Mouse (Mus musculus) kidney, postnatal 10 days (tissue): ENCODE results near the gene Dock8.
"Not testable (repeated sequence)": the region's sequence is repeated elsewhere in the genome, so short reads cannot be mapped to it uniquely, and the experiment has no call there.

ENCODE experiments used
- DNase-seq: peaks from one replicate; pipeline ENCODE4 v3.0.0; 2021; ENCODE audit warnings: mixed read lengths

Gene Dock8

DNA sequence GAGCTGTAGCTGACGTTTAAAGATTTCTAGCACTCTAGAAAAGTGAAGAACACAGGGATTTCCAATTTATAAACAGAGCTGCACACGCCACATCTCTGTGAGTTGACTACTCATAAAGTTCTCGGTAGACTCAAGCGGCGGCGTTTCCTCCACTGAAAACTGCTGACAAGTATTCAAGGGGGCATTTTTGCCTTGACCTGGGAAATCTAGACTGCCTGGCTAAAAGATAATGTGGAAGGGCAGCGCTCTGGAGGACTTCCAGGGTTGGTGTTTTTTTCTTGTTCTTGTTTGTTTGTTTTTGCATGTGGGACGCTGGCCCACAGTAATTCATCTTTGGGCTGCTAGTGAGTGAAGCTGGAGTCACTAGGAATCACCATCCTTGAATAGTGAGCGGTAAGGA is 819 bp downstream of the Dock8 start:
- no peak for DNase-seq

DNA sequence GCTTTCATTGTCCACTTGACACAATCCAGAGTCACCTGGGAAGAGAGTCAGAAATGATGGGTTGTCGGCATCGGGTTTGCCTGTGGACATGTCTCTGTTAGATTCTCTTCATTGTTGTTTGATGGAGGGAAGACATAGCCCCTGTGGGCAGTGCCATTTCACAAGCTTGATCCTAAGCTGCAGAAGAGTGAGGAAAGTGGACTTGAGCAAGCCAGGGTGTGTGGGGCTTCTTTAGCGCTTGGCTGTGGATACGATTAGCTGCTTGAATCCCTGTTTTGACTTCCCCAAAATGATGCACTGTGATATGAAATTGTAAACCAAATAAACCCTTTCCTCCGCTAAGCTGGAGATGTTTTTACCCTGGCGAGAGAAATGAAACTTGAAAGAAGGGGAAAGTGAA is 2.7 kb downstream of the Dock8 start:
- DNase-seq: no peak

DNA sequence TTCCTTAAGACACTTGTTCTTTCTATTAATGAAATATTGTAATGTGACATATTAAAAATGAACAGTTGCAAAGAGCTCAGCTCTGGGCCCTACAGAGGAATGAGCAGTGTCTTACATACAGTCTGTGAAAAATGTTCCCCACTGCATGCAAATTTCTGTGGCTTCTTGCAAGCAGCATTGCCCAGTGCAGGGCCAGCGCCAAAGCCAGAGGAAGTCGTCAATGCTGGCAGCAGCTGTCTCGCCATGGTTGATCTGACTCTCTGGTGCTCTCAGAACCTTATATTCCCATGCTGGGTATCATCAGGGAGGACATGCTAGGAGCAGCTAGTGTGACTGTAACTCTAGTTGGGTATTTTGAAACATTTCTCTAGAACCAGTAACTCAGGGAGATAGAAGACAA is 3.5 kb downstream of the Dock8 start:
- DNase-seq: no peak

GRCm38 (mm10) chr19:25003810-25004209 is 4.5 kb downstream of the Dock8 start:
- DNase-seq: peak; percentile 30

DNA sequence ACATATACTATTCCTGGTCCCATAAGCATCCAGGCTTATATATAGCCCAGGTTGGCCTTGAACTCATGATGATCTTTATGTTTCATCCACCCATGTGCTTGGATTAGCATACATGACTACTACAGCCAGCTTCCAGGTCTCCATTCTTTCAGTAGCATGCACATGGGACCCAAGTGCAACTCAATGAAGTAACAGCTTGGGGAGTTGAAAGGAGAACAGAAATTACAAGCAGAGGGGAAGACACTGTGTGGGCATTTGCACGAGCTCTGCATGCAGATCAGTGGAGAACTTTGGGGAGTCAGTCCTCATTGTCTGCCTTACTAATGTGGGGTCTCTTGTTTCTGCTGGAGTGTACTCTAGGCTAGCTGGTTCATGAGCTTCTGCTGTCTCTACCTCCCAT is 7.4 kb downstream of the Dock8 start:
- no peak for DNase-seq

DNA sequence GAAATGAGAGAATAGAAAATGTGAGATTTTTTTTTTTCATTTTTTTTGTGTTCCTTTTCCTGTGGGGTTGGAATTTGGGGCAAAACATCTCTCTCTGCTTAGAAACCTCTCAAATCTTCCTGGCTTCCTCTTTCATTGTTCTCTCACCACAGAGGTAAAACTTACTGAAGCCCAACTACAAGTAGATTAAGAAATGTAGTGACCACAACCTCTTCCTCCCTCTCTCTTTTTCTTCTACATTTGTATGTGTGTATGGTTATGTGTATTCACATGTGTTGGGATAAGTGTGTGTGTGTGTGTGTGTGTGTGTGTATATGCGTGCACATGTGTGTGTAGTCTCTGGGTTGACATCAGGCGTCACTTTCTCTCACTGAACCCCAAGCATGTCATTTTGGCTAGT is 9.2 kb downstream of the Dock8 start:
- DNase-seq: no peak

- no peak for DNase-seq
Measured at GRCm38 (mm10) chr19:25022766-25023165, 23.4 kb downstream of the Dock8 start.

GRCm38 (mm10) chr19:25031765-25032164 is 32.4 kb downstream of the Dock8 start:
- DNase-seq: no peak

GRCm38 (mm10) chr19:25033008-25033407 is 33.7 kb downstream of the Dock8 start:
- not testable (repeated sequence) for DNase-seq

DNA sequence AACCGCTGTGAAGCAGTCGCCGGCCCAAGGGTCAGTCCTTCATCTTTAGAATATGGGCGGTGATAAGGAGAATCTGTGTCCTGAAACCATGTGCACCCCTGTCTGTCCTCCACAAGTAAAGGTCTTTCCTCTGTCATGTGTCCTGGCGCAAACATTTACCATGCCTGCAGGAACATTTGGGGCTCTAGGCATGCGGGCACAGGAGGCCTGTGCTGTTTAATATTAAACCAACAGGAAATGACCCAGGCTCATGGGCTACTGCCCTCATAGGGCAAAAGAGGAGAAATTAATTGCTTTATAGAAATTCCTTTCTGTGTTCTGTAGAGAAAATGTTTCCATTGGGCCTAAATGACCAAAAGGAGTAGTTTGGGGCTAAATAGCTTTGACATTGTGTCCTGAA is 36.5 kb downstream of the Dock8 start:
- peak; percentile 50 for DNase-seq

DNA sequence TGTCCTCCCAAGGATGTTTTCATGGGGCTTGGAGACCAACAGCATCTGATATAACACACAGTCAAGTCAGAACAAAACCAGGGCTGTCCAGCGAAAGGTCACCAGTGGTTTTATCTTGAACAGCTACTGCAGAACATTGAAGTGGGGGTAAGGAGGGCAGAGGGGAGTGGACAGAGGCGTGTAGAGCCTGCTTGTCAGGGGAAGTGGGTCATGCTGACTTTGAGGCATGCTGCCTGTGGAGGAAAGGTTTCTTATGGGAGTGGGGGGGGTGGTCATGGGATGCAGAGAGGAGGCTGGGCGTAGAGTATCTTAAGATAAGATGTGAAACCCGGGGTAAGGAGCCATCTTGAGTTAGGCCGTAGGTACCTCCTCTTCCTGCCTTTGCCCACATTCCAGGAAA is 37.5 kb downstream of the Dock8 start:
- DNase-seq: no peak

- DNase-seq: peak; percentile 22
Measured at GRCm38 (mm10) chr19:25037249-25037648, 37.9 kb downstream of the Dock8 start.

DNA sequence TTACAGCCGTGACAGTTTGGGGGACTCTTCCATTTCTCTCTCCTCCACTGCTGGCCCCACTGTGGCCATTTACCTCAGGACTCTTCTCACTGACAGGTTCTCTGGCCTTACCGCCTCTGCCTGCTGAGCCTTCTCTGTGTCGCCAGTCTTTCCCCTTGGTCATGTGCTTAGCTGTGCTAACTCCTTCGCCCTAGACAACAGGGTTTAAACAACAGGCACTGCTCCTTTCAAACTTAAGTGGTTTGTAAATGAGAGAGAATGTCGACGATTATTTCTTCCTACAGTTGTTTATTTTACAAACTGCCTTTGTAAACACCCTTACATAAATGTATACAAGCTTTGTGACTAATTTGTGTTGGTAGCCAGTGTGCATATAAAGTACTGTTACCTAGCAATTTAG is 39.0 kb downstream of the Dock8 start:
- DNase-seq: no peak

- no peak for DNase-seq
Measured at GRCm38 (mm10) chr19:25041209-25041608, 41.9 kb downstream of the Dock8 start.

GRCm38 (mm10) chr19:25042973-25043372 is 43.6 kb downstream of the Dock8 start:
- no peak for DNase-seq

GRCm38 (mm10) chr19:25044057-25044456 is 44.7 kb downstream of the Dock8 start:
- no peak for DNase-seq

GRCm38 (mm10) chr19:25052355-25052754 is 53.0 kb downstream of the Dock8 start:
- DNase-seq: no peak

- DNase-seq: no peak
Measured at GRCm38 (mm10) chr19:25053152-25053551, 53.8 kb downstream of the Dock8 start.

DNA sequence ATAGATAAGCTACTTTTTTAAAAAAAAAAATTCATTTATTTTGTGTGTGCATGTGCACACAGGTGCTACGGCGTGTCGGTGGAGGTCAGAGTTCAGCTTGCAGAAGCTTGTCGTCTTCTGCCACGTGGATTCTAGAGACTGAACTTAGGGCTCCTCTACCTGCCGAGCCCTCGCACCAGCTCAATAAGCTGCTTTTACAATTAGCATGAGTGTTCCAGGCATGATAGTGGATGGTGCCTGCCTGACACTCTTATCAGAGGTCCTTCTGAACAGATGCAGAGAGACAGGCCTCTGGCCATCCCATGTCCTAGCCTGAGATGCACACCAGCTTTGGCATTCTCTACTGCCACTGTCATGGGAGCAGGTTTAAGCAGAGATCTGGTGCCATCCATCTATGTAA is 55.7 kb downstream of the Dock8 start:
- no peak for DNase-seq

DNA sequence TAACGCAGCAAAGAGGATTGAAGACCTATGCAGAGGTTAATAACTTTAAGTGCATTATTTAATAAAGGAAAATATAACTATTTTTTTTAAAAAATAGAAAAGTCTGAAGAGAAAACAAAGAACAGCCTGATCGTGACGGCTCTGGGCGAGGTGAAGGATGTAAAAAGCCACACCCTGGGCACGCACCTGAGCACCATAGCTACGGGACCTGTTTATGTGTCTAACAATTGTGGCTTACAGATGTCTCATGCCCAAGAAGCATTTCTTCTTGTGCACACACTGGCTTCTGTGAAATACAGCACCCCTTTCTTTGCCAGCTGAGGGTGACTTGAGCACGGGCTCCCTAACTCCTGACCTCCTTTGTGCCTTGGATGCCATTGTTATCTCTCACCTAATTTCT is 56.2 kb downstream of the Dock8 start:
- DNase-seq: no peak

DNA sequence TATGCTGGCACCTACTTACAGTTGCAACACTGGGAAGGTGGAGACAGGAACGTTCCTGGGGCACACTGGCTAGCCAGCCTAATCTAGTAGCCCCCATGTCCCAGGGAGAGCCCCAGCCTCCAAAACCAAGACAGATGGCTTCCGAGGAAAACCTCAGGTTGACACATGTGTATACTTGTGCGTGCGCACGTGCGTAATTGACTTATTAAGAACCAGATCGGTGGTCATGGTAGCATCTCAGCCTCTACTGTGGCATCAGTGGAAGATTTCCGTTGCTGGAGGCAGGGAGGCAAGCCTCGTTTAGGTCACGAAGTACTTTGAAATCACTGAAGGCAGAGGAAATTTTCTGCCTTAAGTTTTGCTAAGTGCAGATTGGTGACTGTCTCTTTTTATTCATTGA is 56.9 kb downstream of the Dock8 start:
- no peak for DNase-seq

DNA sequence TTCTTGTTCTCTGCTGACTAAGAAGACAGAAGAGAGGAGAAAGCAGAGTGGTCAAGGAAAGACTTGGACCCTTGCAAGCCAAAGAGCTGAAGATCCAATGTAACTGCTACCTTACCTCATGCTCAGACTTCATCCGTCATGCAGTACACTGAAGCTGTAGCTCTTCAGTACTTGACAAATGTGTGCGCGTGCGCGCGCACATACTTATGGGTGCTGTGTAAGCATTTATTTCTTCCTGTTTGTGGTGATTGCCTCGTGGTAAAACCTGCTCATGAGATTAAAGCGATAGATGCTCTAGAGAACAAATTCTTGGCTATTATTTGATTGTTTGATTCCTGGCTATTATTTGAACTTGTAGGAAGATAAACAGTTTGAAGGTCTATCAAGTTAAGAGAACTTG is 58.5 kb downstream of the Dock8 start:
- DNase-seq: no peak

- no peak for DNase-seq
Measured at GRCm38 (mm10) chr19:25059847-25060364, 60.6 kb downstream of the Dock8 start.

DNA sequence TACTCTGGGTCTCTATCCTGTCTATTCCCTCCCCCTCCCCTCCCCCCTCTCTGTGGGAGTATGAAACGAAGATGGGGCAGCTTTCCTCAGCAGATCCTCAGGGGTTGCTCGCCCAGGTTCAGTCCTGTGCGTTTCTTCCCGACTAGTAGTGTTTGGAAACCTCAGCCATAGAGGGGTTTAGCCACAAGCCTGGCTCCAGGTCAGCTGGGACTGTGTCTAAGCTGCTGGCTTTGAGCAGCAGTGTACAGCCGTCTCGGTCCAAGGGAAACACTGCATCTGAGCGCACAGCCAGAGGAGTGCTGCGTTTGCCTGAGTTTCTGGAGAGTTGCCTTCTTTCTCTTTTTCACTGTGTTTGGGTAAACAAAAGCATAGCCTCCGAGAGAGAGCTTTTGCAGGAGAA is 61.0 kb downstream of the Dock8 start:
- peak; percentile 64 for DNase-seq

DNA sequence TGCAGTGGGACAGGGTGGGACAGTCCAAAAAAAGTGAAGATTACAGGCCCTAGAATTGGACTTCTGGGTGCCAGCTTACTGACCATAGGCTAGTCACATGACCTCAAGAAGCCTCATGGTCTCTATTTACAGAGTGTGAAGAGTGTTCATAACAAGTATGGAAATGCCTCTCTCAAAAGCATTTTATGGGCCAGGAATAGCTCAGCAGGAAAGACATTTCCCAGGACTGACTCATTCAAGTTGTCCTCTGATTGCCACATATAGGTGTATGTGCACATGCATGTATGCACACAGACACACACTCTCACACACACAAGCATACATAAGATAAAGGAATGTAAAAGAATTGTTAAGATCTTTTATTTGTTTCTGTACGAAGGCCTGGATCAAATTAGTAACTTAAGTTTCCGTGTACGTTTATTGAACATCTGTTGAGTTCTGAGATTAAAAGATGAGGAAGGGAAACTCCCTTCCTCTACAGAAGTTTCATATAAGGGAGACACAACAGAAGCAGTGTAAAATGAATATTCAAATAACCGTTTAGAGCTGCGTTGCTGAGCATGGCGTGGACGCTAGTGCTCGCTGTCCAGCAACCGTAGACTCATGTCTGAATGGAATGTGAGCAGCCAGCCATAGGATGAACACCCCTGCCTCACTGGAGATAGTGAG is 63.0 kb downstream of the Dock8 start:
- DNase-seq: no peak
